Mouse (Mus musculus) gastrocnemius, postnatal 36 days (tissue): ENCODE measurements around the gene Klhdc8a. TPM values are rescaled to one million over a fixed set of nuclear protein-coding genes. Genes with fewer than 3 reads are reported as not detected.
"Not testable (repeated sequence)": the region's sequence is repeated elsewhere in the genome, so short reads cannot be mapped to it uniquely, and the experiment has no call there.

Experiments
- DNase-seq, 2 experiments: peaks; one replicate each; pipeline ENCODE4 v3.0.0; 2022
- intact Hi-C: fragments of 180-260 bp; cut with DNase I; formaldehyde crosslinking; loops from one replicate; pipeline ENCODE4 v1.15.1; 2025
- long read RNA-seq, 2 experiments: library from polyadenylated mRNA; stranded (forward); transcript quantifications; one replicate each; pipeline ENCODE4 v2.0.0; 2021
- total RNA-seq, 2 experiments: library from RNA; stranded (reverse); gene quantifications; 2 replicates each; pipeline ENCODE4 v1.2.3; 2021

The Klhdc8a gene
- total RNA-seq, result under 1 TPM; 0.07 to 0.10 TPM
- long read RNA-seq, experiment 1, result 0 reads
- long read RNA-seq, experiment 2, result 0 reads

DNA sequence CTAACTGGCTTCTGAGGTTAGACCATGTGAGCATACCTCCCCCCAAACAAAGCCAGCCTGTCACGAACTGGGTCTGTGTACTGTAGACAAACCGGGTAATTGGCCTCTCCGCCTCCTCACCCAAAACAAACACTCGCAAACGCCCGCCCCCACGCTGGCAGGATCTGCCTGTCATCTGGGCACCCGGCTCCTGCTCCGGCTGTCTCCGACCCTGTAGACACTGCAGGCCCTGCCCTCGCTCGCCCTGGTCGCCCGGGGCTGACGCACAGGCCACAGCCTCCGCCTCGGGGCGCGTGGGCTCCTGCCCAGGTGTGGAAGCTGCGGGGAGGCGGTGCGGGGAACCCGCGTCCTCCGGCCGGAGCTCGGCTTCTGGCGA is at the start of gene Klhdc8a:
Gene Klhdc8a, plus strand, starts transcription at position 202 of the 376 bp plus-strand sequence.
- no peak for DNase-seq
- intact Hi-C loops, result no loop called here

DNA sequence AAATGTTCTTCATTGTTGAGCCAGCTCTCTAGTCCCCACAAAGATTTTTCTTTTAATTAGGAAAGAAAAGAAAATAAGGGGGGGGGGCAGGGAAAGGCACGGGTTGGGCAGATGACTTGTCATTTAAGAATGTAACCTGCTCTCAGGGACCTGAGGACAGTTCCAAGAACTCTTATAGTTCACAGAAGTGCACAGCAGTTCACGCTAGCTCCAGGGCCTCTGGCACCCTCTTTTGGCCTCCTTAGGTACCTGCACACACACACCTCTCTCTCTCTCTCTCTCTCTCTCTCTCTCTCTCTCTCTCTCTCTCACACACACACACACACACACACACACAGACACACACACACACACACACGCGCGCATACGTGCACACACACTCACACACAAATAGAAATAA is 44.0 kb upstream of the Klhdc8a start:
- intact Hi-C loops, result no loop called here
- no peak for DNase-seq

DNA sequence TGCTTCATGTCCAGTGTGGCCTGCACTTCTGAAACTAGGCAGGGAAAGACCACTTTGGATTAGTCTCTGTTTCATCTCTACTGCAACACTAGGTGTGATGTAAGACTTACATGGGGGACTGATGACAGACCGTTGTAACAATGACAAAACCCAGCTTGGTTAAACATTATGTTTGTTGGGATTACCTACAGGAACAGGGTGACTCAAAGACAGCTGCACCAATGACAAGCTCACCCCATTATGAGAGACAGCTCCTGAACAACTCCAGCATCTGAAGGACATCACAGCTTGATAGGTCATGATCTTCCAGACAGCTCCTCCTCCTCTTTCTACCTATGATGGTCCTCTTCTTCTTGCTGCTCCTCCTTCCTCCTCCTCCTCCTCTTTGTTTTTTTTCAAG is 38.1 kb upstream of the Klhdc8a start:
- intact Hi-C loops, result no loop called here
- no peak for DNase-seq

DNA sequence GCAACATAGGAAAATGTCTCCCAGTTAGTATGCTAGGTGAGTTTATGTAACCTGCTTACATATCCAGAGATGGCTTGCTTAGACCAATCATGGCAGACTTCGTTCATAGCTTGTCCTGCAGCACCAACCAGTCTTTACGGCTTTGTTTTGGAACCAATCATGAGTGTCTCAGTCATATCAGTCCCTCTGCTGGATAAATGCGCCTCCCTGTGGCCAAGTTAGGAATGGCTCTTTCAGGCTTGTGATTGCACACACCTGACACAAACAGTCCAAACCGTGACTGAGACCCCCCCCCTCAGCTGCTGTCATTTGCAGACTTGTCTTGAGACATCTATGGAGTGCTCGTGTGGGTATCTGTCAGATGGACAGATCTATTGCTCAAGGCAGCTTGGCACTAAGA is 37.4 kb upstream of the Klhdc8a start:
- intact Hi-C loops, result no loop called here
- no peak for DNase-seq

DNA sequence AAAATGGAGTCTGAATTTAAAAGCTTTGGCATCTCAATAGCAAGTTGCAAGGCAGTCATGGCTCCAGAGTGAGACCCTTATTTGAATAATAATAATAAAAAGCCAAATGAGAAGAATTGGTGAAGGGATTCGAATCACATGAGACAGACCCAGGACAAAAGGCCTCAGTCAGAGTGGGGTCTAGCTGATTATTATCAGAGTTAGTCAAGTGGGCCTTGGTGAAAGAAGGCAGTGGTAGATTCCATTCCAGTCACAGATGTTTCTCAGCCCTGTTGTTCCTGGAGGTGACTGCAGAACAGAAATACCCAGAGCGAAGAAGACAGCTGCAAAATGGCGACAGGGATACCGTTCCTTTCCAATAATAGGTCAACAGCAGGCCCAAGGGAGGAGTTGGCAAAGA is 34.8 kb upstream of the Klhdc8a start:
- DNase-seq, result no peak
- intact Hi-C loops, result no loop called here

DNA sequence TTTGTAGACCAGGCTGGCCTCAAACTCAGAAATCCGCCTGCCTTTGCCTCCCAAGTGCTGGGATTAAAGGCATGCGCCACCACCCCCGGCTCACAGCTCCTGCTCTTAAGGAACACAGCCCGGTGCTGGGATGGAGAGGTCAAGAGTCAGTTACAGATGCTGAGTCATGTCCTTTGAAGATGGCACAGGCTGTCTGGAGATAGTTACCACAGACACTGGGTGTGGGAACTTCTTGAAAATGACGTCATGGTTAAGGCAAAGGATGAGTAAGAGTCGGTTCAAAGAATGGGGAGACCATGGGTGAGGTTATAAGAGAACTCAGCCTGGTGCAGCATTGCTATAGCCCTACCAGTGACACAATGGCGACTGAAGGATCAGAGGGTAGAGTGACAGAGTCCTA is 33.8 kb upstream of the Klhdc8a start:
- DNase-seq, result no peak
- intact Hi-C loops, result no loop called here

DNA sequence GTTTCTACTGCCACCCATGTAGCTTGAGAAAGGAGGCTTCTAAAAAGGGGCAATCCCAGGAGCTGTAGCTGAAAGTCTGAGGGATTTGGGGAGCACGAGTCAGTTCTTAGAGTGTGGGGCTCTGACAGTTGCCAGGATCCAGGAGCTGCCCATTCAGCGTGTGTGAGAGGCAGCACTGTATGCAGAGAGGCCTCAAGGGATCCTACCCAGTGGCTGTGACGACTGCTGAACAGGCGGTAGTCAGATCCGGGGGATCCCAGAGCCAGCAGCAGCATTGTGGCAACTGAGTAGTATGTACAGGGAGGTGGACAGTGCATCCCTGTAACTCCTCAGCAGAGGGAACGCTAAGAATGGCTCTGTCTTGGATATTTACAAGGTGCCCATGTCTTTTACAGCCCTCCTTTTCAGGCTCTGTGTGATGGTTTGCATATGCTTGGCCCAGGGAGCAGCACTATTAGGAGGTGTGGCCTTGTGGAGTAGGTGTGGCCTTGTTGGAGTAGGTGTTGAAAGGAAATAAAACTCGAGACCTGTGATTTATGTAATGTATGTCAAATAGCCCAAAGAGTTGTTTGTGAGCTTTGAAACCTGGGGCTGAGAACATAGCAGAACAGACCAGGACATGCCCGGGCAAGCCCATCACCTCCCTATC is 33.1 kb upstream of the Klhdc8a start:
- intact Hi-C loops, result no loop called here
- no peak for DNase-seq

DNA sequence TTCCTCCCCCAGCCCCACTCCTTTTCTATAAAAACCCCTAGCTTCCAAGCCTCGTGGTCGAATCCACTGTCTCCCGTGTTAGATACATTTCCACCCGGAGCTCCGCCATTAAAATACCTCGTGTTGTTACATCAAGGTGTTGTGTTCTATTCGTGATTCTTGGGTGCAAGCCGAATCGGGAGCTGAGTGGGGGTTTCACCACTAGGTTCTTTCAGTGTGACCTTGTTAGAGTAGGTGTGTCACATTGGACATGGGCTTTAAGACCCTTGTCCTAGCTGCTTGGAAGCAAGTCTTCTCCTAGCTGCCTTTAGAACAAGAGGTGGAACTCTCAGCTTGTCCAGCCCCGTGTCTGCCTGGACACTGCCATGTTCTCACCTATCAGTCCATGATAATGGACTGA is 32.5 kb upstream of the Klhdc8a start:
- no peak for DNase-seq
- intact Hi-C loops, result no loop called here

DNA sequence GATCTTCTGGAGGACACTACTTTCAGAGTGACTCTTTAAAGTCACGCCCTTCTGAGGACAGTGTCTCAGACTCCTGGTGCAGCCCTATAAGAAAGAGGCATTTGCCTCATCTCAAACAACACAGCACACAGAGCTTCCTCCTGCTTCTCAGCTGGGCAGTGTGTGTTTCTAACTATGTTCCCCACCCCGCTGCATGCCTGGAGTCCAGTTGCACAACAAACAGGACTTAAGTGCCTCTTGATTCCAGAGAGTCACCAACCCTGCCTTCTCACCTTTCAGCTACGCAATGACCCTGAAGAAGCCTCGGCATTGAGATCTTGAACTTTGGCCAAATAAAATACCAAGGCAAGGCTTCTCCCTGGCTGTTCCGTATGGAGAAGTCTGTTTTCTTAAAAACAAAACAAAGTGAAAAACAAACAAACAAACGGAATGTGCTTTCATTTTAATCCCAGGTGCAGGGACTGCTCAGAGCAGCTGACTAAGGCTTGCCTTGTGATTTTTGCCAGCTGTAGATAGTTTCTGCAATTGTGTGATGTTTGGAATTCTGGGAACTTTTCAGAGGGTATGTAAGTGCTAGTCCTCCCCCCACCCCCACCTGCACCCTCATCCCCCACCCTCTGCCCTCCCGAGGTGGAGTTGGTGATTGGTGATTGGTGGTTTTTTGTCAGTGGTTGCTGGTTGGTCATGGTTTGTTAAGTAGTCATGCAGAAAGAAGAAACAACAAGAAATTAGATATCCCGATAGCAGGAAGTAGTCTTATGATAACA is 31.5 kb upstream of the Klhdc8a start:
- intact Hi-C loops, result no loop called here
- peak in 1 of 2 experiments; percentile 20 for DNase-seq

DNA sequence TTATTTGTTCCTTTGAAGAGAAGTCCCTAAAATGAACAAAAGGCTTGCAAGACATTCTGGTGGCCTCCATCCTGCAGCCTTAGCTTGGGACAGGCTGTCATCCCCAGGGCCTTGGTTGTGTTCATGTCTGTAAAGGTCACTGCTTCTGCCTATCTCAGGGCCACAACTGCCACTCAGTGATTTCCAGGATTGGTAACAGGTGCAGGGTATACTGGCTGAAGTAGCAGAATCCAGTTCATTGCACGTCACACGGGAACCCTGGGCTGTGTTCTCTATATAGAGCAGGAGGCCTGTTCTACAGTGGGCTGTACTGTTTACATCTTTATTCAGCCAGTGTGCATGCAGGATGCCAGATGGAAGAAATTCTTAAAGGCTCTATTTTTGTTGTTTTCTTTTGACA is 30.5 kb upstream of the Klhdc8a start:
- no peak for DNase-seq
- intact Hi-C loops, result no loop called here

DNA sequence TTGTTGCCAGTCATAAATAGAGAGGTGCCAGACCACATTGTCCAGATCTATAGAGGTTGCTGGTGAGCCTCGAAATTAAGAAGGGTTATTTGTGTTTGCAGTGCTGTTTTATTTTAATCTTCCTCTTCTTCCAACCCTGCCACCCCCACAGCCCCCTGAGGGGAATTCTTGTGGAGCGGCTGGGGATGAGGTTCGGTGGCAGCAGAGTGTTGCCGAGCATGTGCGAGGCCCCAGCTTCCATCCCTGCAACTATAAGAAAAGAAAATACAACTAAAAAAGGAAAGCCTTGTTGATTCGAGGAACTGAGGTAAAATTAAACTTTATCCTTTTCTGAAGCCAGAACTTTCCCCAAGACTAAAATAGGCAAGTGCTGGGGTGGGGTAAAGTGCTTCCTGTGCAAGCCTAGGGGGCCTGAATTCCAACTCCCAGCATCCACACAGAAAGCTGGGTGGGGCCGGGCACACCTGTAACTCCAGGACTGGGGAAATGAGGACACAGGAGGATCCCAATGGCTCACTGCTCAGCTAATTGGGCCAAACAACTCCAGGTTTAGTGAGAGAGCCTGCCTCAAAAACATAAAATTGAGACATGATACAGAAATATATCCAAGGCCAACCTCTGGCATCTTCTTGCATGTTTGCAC is 29.9 kb upstream of the Klhdc8a start:
- intact Hi-C loops, result no loop called here
- DNase-seq, result no peak

DNA sequence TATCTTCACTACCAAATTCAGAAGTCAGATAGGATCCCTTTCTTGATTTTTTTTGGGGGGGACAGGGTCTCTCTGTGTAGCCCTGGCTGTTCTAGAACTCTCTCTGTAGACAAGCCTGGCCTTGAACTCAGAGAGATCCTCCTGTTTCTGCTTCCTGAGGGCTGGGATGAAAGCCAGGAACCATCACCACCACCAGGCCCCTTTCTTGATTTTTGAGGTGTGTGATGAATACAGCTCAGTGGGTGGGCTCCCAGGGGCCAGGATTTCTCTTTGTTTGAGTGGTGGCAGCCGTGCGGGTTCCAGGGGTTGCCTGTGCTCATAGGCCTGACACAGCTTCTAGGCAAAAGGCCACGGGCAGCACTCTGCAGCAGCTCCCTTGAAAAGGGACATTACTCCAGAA is 27.2 kb upstream of the Klhdc8a start:
- DNase-seq, result no peak
- intact Hi-C loops, result no loop called here

DNA sequence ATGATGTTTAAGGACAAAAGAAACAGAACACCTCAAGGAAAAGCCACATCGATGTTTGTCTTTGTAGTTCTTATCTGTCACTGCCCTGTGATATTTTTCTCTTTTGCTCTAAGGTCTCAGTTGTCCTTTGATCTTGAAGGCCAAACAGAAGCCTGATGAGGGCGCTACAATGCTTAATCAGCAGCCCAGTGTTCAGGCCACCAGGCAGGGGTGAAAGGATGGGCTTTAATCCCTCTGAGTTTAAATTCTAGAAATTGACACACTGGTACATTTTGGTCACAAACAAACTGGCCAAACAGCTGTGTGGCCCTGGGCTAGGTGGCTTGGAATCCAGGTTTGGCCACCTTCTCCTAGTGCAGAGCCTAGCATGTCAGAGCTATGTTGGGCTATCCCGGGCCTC is 21.7 kb upstream of the Klhdc8a start:
- intact Hi-C loops, result no loop called here

DNA sequence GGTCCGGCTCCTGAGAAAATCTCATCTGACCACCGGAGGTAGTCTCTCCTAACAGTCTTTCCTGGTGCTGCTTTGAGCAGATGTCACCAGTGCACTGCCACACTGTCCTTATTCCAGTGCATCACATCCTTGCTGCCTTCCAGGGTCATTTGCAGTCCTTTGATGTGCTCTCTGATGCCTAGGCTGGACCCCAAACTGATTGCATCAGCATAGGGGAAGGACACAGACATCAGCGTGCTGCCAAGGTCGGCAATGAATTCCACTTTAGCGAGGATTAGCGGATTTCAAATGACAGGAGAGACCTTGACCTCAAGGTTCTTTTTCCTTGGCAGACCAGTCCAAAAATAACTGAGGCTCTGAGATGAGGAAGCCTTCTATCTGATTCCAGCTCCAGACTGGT is 21.3 kb upstream of the Klhdc8a start:
- DNase-seq, result no peak
- intact Hi-C loops, result no loop called here

More for the DNA sequence above, 21.7 kb upstream of the Klhdc8a start:
- DNase-seq, result no peak

DNA sequence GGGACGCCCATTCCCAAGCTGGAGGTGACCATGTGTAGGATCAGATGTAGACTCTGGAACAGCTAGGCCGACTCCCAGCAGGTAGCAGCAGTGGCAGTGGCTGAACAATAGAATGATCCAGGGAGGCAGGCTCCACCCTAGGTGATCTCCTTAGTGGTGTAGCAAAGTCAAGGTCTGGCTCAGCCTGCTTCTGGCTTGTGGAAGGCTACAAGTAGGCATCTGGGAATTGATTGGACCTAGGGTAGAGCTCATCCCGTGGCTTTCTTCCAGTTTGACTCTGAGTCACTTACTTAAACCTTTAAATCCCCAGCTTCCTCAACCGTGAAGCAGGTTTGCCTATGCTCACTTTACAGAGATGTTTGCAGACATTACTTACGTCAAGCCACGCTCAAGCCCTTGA is 17.8 kb upstream of the Klhdc8a start:
- intact Hi-C loops, DNase-seq: not testable (repeated sequence)

DNA sequence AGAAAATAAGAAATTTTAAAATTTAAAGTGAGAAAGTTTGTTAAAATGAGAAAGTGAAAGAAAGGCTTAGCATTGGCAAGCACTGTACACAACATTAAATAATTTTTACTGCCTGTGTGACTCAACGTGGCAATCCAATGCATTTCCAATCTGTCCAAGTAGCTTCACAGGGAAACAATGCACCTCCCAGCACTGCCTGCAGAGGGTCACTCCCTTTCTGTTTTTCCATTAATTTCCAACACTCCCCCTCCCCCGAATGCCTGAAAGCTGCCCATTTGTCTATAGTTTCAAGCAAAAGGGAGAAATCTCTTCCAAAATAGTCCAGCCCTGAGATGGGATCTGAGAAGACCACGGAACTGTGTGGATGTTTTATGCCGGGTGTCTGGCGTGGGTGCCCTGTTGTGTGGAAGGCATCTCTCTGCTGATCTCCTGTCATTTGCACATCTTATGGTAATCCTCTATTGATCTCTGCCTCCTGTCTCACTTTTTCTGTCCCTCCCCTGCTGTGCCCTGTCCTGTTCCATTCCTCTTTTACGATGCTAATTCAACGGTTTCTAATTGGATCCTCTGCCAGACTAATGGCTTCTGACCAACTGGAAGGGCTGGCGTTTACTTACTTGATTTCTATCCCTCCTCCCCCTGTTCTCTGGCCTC is 16.8 kb upstream of the Klhdc8a start:
- intact Hi-C loops, result no loop called here
- DNase-seq, result no peak

DNA sequence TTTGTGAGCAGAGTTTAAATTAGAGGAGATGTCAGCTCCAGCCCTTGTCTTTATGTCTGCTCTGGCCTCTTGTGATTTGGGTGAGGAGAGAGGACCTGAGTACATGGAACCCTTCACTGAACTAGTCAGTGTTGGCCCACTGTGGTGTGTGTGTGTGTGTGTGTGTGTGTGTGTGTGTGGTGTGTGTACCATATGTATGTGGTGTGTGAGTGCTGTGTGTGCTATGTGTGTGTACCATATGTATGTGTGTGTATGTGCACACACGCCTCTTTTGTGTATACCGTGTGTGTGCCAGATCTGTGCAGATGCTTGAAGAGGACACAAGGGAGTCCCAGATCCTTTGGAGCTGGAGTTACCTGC is 16.3 kb upstream of the Klhdc8a start:
- intact Hi-C loops, result no loop called here
- DNase-seq, result no peak

DNA sequence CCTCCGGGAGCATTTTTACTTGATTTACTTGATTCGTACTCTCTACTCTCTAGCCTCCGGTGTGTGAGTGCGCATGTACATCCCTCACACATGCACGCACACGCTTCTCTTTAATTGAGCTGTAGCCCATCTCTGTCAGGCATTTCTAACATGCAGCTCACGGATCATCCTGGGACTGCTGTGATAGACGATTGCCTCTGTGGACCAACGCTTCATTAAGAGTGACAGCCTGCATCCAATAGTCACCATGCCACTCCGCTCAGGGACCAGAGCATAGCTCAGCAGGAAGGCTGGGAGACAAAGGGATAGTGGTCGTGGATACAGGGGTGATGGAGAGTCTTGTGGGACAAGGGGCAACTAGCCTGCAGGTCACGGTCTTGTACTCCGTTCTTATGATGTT is 15.4 kb upstream of the Klhdc8a start:
- intact Hi-C loops, result no loop called here
- no peak for DNase-seq

DNA sequence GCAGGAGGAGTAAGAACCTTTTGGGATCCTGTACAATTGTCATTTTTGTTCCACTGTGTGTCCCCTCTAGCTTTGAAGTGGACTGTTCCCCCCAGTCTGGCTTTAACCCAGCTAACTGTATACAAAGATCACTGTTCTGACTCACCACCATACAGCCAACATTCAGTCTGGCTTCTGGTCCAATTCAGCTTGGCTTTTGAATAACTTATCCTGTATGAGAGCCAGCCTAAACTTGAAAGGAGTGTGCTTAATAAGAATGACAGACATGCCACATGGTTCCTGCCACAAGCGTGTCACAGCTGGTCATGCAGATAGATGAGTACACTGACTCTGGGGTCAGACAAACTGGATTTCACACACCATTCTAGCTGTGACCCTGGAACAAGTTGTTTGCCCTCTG is 11.7 kb upstream of the Klhdc8a start:
- no peak for DNase-seq
- intact Hi-C loops, result no loop called here

DNA sequence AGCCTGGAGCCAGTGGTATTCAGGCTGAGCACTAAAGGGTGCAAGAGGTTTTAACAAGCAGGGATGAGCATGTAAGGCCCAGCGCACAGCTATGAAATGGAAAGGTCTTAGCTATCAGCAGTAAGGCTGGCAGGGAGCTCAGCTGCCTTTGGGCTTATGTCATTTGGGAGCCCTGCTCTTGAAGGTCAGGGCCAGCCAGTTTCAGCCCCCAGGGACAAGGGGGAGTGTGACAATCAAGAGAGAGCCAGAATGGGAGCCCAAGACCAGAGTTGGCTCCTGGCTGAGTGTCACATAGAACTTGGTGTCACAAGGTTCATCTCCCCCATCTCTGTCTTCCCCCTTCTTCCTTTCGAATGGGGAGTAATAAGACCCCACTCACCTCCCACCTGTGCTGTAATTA is 11.0 kb upstream of the Klhdc8a start:
- no peak for DNase-seq
- intact Hi-C loops, result no loop called here

DNA sequence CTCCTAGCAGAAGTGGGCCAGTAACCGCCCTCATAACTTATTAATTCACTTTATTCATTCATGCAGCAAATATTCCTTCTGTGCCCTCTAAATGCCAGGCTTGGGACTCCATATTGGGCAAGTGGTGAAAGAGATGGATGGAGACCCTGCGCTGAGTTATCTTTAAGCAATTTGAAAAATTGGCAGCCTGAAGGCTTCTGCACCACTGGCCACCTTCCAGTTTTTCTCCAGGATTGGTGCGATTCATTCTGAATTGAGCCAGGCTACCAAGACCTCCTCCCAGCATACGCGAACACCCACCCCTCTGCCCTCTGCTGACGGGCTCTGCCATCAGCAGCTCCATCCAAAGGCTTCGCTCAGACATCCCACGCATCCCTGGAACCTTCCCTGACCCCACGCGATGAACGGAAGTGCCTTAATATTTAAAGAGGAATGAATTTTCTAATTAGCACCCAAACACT is 10.4 kb upstream of the Klhdc8a start:
- intact Hi-C loops, result no loop called here

More for the DNA sequence above, 10.4 kb upstream of the Klhdc8a start:
- DNase-seq, result no peak
